Mouse (Mus musculus): Measurements from ENCODE around the gene Dstn. TPM values are rescaled to one million over a fixed set of nuclear protein-coding genes. Genes with fewer than 3 reads are reported as not detected.

The Dstn gene
- 10 to 100 TPM; 21.0 to 27.2 TPM for total RNA-seq (2021)
- long read RNA-seq, experiment 1, transcript Dstn-201 (4 exons, 1,911 nt) = major isoform, 18 of 43 reads
- long read RNA-seq, experiment 1, partial matches to known transcripts = 4 of 43 reads
- long read RNA-seq, experiment 1, other reads (novel, unspliced or antisense) = 21 of 43 reads
- long read RNA-seq, experiment 2, transcript Dstn-201 (4 exons, 1,911 nt) = major isoform, 10 of 34 reads
- long read RNA-seq, experiment 2, partial matches to known transcripts = 13 of 34 reads
- long read RNA-seq, experiment 2, other reads (novel, unspliced or antisense) = 11 of 34 reads

DNA sequence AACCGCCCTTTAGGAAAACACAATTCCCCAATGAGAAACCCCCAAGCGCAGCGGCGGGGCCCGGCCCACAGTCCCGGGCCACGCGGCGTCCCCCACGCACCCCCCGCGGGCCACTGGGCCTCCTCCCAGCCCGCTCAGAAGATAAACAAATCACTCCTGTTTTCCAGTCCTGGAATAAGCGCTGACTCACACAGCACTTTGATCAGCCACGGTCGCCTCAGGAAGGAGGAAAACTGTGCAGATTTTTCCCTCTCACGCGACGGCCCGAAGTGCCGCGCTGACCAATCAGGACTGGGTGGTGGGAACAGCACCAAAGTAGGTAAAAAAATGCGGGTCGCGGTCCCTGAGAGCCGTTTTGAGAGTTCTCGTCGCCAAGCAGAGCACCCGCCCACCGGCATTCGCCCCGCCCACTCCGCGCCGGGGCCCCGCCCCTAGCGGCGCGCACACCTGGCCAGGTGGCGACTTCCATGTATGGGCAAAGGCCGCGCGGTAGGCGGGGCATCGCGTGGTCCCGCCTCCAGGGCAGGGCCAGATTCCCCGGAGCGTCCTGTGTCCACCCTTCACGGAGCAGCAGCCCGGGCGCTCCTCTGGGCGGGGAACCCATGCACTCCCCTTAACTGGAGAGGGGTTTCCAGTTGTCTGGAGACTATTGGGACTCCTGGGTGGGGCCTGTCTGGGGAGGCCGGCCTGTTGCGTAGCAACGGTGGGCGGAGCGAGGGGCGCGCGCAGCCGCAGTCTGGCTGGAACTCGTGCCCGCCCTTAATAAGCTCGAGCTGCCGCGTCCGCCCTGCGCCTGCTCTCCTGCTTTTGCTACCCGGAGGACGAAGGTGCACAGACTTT lies at the start of gene Dstn:
TSS of gene Dstn (plus strand) at position 561 of the 840 bp plus-strand sequence.
- peak; percentile 94 to 99 for DNase-seq
- intact Hi-C loops (cut with DNase I) = loop anchor here (5.0 kb wide), 2 partner anchors 48 to 52 kb away; no protein-coding TSS in a partner anchor

DNA sequence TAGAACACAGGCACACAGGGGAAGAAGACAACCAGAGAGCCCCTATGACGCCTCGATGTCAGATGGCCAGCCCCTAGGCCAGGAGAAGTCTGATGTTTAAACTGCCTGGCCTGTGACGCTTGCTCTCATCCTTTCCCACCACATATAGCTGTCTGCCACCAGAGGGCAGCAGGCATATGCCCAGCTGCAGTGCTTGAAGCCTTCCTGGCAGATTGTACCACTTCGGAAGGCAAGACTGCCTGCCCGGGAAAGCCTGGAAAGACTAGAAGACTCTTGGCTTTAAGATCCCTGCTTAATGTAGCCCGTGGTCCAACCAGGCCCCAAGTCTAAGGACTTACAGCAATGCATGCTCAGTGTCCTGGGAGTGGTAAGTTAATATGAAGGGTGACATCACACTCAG lies 47.8 kb upstream of the Dstn start:
- peak; percentile 62 to 66 for DNase-seq
- intact Hi-C loops (cut with DNase I) = loop anchor here (1.0 to 5.0 kb wide), 4 partner anchors 45 to 353 kb away; no protein-coding TSS in a partner anchor

- no peak for DNase-seq
- intact Hi-C loops (cut with DNase I) = no loop called here
Observed at GRCm38 (mm10) chr2:143870936-143871688, 44.0 kb upstream of the Dstn start.

- DNase-seq = no peak
- intact Hi-C loops (cut with DNase I) = no loop called here
Observed at GRCm38 (mm10) chr2:143876026-143876425, 39.1 kb upstream of the Dstn start.

DNA sequence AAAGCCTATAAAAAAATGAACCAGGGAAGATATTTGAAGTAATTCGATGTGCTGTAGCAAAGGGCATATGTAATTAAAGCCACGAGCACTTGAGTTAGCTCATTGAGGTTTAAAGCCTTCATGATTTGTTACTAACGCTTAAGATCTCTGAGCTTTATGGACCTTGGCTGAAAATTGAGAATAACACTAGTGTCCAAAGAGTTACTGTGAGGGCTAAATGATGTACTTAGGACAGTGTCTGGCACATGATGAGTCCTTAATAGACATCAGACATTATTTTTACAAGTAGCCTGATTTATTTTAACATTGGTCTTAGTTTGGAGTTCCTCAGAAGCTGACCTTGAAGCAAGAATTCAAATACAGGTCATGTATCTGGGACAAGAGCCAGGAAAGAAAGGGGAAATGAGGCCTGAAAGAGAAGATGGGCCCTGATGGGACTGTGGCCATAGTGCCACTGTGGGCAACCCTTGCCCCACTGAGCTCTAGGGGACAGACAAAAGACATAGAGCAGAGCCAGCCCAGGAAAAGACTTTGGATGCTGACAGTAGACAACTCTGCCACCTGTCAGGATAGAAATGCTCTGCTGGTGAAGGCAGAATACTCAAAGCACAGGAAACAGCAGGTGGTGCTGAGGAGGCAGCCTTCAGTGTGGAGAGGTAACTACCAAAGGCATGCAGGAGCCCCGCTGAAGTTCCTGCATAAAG lies 38.0 kb upstream of the Dstn start:
- intact Hi-C loops (cut with DNase I) = no loop called here

GRCm38 (mm10) chr2:143879311-143879710 lies 35.8 kb upstream of the Dstn start:
- intact Hi-C loops (cut with DNase I) = no loop called here
- no peak for DNase-seq

More for the DNA sequence above, 38.0 kb upstream of the Dstn start:
- DNase-seq = no peak

- DNase-seq = no peak
- intact Hi-C loops (cut with DNase I) = no loop called here
Observed at GRCm38 (mm10) chr2:143882002-143882401, 33.1 kb upstream of the Dstn start.

DNA sequence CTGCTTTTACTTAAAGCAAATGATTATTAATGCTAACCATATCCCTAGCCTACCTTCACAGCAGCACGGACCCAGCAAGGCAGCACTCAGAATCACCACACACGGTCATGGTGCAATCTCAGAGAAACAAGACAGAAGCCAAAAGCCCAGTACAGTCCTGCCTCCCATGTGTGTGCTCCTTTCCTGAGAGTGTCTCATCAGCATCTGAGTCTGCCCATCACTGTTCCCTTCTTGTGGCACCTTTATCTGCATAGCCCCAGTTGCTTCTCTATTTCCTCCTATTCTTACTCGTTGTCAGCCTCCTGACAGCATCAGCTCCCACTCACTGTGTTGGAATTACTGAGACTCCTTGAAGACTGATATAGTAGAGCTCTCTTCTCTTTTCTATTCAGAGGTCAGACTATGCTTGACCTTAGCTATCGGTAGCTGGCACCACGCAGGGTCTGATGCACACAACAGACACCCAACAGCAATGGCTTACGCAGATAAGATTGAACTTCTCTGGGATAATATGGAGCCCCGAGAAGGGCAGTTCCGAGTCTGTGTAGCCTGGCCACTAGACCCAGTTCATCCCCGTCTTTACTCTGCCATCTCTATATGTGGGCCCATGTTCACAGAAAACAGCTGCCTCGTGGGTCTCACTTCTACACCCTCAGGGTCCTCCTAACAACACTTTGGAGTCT lies 32.4 kb upstream of the Dstn start:
- intact Hi-C loops (cut with DNase I) = no loop called here
- DNase-seq = no peak

GRCm38 (mm10) chr2:143889131-143889859 lies 25.8 kb upstream of the Dstn start:
- intact Hi-C loops (cut with DNase I) = no loop called here
- DNase-seq = no peak

- intact Hi-C loops (cut with DNase I) = no loop called here
- no peak for DNase-seq
Observed at GRCm38 (mm10) chr2:143889860-143890433, 25.2 kb upstream of the Dstn start.

DNA sequence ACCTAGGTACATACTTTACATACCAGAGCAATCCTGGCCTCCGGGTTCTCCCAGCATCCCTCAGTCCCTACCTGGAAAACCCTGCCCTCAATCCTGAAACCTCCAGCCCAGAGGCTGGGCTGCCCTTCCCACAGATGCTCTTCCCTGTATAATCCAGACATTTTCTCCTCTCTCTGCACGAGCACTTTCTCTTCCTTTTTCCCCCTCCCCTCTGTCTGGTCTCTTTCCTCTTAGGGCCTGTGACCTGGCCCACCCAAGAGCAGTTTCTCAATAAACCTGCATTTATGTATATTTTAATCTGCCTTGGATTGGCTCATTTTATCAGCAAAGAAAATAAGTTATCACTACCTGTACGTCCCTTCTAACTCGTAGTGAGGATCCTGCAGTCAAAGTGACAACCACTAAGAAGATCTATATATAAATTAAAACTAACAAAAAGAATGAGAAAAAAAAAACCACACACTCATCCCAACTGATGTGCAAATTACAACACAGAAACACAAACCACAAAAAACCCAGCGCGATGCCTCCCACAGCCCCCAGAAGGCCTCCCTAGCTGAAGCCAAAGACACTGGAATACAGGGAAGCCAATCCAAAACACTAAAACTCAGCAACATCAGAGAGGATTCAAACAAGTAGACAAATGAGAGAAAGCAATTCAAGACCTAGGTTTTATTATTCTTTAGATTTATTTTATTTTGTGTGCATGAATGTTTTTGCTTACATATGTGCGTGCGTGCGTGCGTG lies 23.6 kb upstream of the Dstn start:
- intact Hi-C loops (cut with DNase I) = no loop called here
- no peak for DNase-seq

GRCm38 (mm10) chr2:143899470-143900220 lies 15.5 kb upstream of the Dstn start:
- intact Hi-C loops (cut with DNase I) = no loop called here
- DNase-seq = no peak

- no peak for DNase-seq
Observed at GRCm38 (mm10) chr2:143900821-143901351, 14.2 kb upstream of the Dstn start.

GRCm38 (mm10) chr2:143903376-143904045 lies 11.6 kb upstream of the Dstn start:
- DNase-seq = no peak
- intact Hi-C loops (cut with DNase I) = no loop called here

More at GRCm38 (mm10) chr2:143900821-143901351, 14.2 kb upstream of the Dstn start:
- intact Hi-C loops (cut with DNase I) = no loop called here

- no peak for DNase-seq
- intact Hi-C loops (cut with DNase I) = no loop called here
Observed at GRCm38 (mm10) chr2:143904896-143905295, 10.2 kb upstream of the Dstn start.

DNA sequence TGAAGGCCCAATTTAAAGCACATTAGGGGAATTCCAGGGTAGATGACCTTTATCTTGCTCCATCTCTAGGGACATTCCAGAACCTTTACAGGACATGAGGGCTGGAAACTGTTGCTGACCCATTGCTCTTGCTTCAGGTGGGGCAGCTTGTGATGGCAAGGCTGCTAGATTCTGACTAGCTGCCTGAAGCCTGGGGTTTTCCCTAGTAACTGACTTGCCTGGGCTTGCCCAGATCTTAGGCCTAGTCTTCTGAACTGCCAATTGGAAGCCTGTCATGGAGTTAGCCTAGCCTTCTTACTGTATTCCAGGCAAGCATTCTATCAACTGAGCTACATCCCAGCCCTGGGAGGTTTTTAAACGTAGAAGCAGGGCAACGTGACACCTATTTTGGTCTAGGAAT lies 5.9 kb upstream of the Dstn start:
- intact Hi-C loops (cut with DNase I) = no loop called here

More for the DNA sequence above, 5.9 kb upstream of the Dstn start:
- no peak for DNase-seq
